Mouse (Mus musculus) limb, embryonic 14.5 days (tissue): ENCODE data around the gene Syt12. TPM values are rescaled to one million over a fixed set of nuclear protein-coding genes. Genes with fewer than 3 reads are reported as not detected.

ENCODE experiments used
- ATAC-seq: fragments of 200-750 bp; cut with Nextera tagmentation; 2 replicates; pipeline ENCODE4 v1.8.0; 2017; ENCODE audit warnings: low read depth, moderate number of reproducible peaks, moderate TSS enrichment; ENCODE audit not compliant: low FRiP score
- DNase-seq: peaks from one replicate; pipeline ENCODE4 v3.0.0-alpha.2; 2015; ENCODE audit warnings: low spot score
- H3K27ac ChIP-seq: fragments of 300-500 bp; sonication (generic); replicated peaks from 2 replicates; pipeline ENCODE4 v1.5.1; 2014; ENCODE audit warnings: low read depth, mild to moderate bottlenecking, low read length, moderate library complexity, mixed read lengths
- H3K27me3 ChIP-seq: fragments of 300-500 bp; sonication (generic); 2 replicates; pipeline ENCODE4 v1.6.1; 2014; ENCODE audit warnings: low read length, mixed read lengths; ENCODE audit not compliant: control insufficient read depth, insufficient read depth
- H3K36me3 ChIP-seq: fragments of 300-500 bp; sonication (generic); 2 replicates; pipeline ENCODE4 v1.6.1; 2014; ENCODE audit warnings: mild to moderate bottlenecking, low read length, moderate library complexity, mixed read lengths; ENCODE audit not compliant: control insufficient read depth, insufficient read depth
- H3K4me1 ChIP-seq: fragments of 300-500 bp; sonication (generic); 2 replicates; pipeline ENCODE4 v1.6.1; 2014; ENCODE audit warnings: antibody characterized with exemption, low read length, mixed read lengths; ENCODE audit not compliant: control insufficient read depth, insufficient read depth
- H3K4me2 ChIP-seq: fragments of 300-500 bp; sonication (generic); replicated peaks from 2 replicates; pipeline ENCODE4 v1.6.1; 2014; ENCODE audit warnings: low read depth, mild to moderate bottlenecking, low read length, moderate library complexity; ENCODE audit not compliant: severe bottlenecking
- H3K4me3 ChIP-seq: fragments of 300-500 bp; sonication (generic); replicated peaks from 2 replicates; pipeline ENCODE4 v1.5.1; 2014; ENCODE audit warnings: low read length
- H3K9ac ChIP-seq: fragments of 300-500 bp; sonication (generic); 2 replicates; pipeline ENCODE4 v1.6.1; 2014; ENCODE audit warnings: mild to moderate bottlenecking, low read depth, low read length, moderate library complexity; ENCODE audit not compliant: severe bottlenecking
- H3K9me3 ChIP-seq: fragments of 300-500 bp; sonication (generic); 2 replicates; pipeline ENCODE4 v1.6.1; 2016; ENCODE audit warnings: low read length; ENCODE audit not compliant: control insufficient read depth
- POLR2A ChIP-seq: fragments of 200-500 bp; IDR thresholded peaks from 2 replicates; pipeline ENCODE4 v1.8.0; 2012; ENCODE audit warnings: inconsistent platforms, mild to moderate bottlenecking, moderate library complexity, borderline replicate concordance; ENCODE audit not compliant: insufficient read depth, insufficient read length; ENCODE audit errors: extremely low read depth
- WGBS: fragments of 180-500 bp; shearing (Covaris S2); extraction: QIAGEN DNeasy Blood & Tissue Kit; methylation state at CpG from one replicate; pipeline ENCODE4 v1.1.7; 2014; 5-methylcytosine and 5-hydroxymethylcytosine counted together
- polyA plus RNA-seq, 2 experiments: library from polyadenylated mRNA; depleted of rRNA in 1 of 2; stranded (reverse) in 1 of 2; unstranded in 1 of 2; fragments of >200 nt; fragmentation: Nextera tagmentation in 1 of 2; extraction: Ambion mirVana in 1 of 2; gene quantifications; 2 replicates each; pipeline versions ENCODE4 v1.2.1 to v1.2.3; 2012 to 2014

The Syt12 gene
- 0.41 and 0.50 TPM in 2 replicates for polyA plus RNA-seq (2012; rRNA removed)
- polyA plus RNA-seq (2014; fragmentation: Nextera tagmentation; extraction: Ambion mirVana): 0.21 and 0.39 TPM in 2 replicates

DNA sequence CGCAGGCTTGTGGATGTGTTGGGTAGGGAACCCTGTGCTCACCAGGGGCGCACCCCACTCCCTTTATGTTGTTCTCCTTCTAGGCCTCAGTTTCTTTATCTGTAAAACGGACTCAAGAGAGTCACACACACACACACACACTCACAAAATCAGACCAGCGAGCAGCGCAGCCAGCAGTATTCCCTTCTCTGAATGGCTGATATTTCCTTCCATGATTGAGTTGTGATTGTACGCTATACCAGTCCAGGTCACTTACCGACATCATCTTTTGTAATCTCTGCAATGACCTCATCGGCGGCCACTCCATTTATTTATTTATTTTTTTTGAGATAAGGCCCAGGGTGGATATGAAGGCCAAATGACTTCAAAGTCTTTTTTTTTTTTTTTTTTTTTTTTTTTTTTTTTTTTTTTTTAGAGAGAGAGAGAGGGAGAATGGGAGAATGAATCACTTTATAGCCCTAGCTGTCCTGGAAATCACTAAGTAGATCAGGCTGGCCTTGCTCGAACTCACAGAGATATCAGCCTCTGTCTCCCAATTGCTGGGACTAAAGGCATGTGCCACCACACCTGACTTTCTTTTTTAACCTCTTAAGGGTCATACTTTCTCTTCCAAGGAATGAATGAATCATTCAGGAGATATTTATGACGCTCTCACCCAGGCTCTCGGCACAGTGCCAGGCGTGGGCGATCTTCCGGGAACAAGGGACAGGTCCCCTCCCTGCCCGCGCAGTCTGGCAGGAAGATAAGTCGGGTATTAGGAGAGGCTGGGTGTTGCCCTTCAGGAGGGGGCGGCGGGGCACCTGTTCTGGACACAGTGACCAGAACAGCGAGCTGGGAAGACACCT, at the start of gene Syt12:
TSS of gene Syt12 (minus strand) at position 103 of the 845 bp plus-strand sequence.
- peaks cover 39% of the 10 kb centered on the region for H3K27me3 ChIP-seq
- TF ChIP-seq POLR2A: no peak
- peaks cover 4% of the 10 kb centered on the region for H3K4me1 ChIP-seq
- ATAC-seq (no peak), DNase-seq (no peak)
- peak within 1 kb of the TSS; percentile 61 for H3K9ac ChIP-seq
- peak within 1 kb of the TSS; percentile 54 for H3K4me3 ChIP-seq
- H3K27ac ChIP-seq: no peak within 1 kb of the TSS
- peak within 1 kb of the TSS; percentile 97 for H3K4me2 ChIP-seq
- no peaks in the 10 kb centered on the region for H3K36me3 ChIP-seq
- WGBS: 30% methylated on average over 21 of the region's 21 CpGs
- no peaks in the 10 kb centered on the region for H3K9me3 ChIP-seq

DNA sequence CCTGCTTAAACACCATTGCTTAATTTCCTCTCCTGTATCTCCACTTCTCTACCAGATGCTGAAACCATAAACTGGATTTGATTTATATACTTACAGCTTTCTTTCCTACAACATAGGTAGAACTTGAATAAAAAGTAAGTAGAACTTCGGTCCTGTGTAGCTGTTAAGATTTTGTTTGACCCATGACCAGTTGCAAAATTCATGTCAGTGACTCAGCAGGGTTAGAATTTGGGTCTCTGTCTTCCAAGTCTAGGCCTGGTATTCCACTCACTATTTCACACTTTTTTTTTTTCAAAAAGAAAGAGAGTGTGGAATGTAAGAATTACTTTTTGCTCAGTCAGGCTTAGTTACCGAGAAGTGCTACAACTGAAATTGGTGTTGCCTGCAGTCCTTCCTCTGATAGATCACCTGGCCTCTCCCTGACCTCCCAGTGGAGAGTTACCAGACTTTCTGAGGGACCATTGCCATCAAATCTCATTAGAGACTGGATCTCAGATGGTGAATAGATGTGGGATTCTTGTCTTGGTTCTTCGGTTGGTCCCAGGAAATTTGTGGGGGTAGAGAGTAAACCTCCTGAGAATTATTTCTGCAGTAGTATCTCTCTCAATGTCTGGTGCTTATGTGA, 44.3 kb upstream of the Syt12 start:
- no peak overlapping the region for H3K4me2 ChIP-seq
- H3K4me1 ChIP-seq: peaks cover 6% of the 10 kb centered on the region
- ATAC-seq (no peak), DNase-seq (no peak)
- WGBS: 65% methylated on average over 3 of the region's 3 CpGs
- H3K36me3 ChIP-seq: no peaks in the 10 kb centered on the region
- no peaks in the 10 kb centered on the region for H3K27me3 ChIP-seq
- no peak for TF ChIP-seq POLR2A
- no peak overlapping the region for H3K9ac ChIP-seq
- no peaks in the 10 kb centered on the region for H3K9me3 ChIP-seq
- no peak overlapping the region for H3K27ac ChIP-seq
- no peak overlapping the region for H3K4me3 ChIP-seq

DNA sequence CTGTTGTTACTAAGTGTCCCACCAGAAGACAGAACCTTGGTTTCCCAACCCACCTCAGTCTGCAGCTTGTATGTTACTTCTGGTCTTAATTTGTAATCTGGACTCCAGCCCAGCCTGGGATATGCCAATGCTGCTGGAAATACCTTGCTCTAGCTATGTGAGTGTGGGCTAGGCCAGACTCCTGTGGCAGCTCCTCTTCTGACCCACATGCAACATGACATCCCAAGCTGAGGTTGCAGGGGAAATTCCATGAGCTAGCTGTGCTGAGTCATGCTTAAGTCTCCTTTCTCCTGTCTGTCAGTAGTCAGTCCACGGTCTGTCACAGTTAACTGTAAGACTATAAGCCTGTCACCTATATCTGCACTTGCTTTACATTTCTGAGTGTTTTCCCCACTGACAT, 40.2 kb upstream of the Syt12 start:
- no peak overlapping the region for H3K27ac ChIP-seq
- no peaks in the 10 kb centered on the region for H3K27me3 ChIP-seq
- no peak overlapping the region for H3K4me2 ChIP-seq
- no peak overlapping the region for H3K9ac ChIP-seq
- no peak for TF ChIP-seq POLR2A
- peaks cover 26% of the 10 kb centered on the region for H3K4me1 ChIP-seq
- H3K4me3 ChIP-seq: no peak overlapping the region
- no peaks in the 10 kb centered on the region for H3K36me3 ChIP-seq
- DNase-seq (no peak), ATAC-seq (no peak)
- 75% methylated on average over 1 of the region's 1 CpGs for WGBS
- no peaks in the 10 kb centered on the region for H3K9me3 ChIP-seq

DNA sequence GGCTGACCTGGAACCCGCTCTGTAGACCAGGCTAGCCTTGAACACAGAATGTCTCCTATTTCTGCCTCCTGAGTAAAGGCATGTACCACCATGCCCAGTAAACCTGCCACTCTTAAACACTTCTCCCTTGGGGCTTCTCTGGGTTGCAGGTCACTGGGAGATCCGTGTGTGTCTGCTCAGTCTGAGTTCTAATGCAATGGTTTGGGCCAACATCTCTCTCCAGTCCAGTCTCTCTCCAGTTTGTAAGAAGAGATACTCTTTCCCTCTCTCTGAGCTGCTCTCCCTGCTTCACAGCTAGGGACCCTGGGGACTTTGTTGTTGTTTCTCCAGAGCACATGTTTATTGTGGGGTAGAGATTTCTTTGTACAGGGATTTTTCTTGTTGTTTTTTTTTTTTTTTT, 39.0 kb upstream of the Syt12 start:
- WGBS: 55% methylated on average over 2 of the region's 2 CpGs
- Histone ChIP-seq H3K4me1 (peaks cover 26% of the 10 kb centered on the region), H3K9me3 (no peaks in the 10 kb centered on the region), H3K27me3 (no peaks in the 10 kb centered on the region), H3K27ac (no peak overlapping the region; the same call in 1 of the 2 replicates), H3K36me3 (no peaks in the 10 kb centered on the region), H3K4me3 (no peak overlapping the region), H3K9ac (no peak overlapping the region), H3K4me2 (no peak overlapping the region)
- ATAC-seq (no peak), DNase-seq (no peak)
- no peak for TF ChIP-seq POLR2A

DNA sequence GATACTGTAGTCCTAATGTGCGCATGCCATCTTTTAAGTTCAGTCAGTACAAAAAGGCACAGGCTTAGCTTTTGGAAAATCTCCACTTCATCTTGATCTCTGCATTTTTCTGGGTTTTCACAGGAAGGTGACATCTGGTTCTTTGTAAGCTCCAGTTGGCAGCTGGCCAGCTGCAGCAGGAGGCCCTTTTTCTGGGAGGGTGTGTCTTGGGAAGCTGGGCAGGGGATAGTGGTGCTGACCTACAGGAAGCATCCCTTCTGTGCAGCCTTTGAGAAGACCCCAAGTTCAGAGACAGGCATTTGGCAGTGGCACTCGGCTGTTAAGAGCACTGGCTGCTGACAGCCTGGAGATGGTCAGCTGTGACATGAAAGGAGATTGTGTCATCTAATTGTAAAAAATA, 38.5 kb upstream of the Syt12 start:
- WGBS: 28% methylated on average over 2 of the region's 2 CpGs
- peaks cover 4% of the 10 kb centered on the region; the same call in 1 of the 2 replicates for H3K27me3 ChIP-seq
- H3K36me3 ChIP-seq: no peaks in the 10 kb centered on the region
- peak; percentile 53 for ATAC-seq
- H3K9me3 ChIP-seq: no peaks in the 10 kb centered on the region
- H3K4me2 ChIP-seq: no peak overlapping the region
- peaks cover 30% of the 10 kb centered on the region for H3K4me1 ChIP-seq
- peak overlapping the region; percentile 45; the same call in 1 of the 2 replicates for H3K27ac ChIP-seq
- no peak for TF ChIP-seq POLR2A
- peak; percentile 57 for DNase-seq
- H3K4me3 ChIP-seq: no peak overlapping the region
- no peak overlapping the region for H3K9ac ChIP-seq
